Mouse (Mus musculus): ENCODE data around the gene 1700021F07Rik. TPM values are rescaled to one million over a fixed set of nuclear protein-coding genes. Genes with fewer than 3 reads are reported as not detected.

1700021F07Rik gene
- 4.6 TPM for polyA plus RNA-seq (2014; fragmentation: Illumina TruSeq; extraction: RNeasy Lipid Tissue Mini Kit (QIAGEN cat#74804); ENCODE audit: low read depth, low replicate concordance)

GRCm38 (mm10) chr2:173522376-173522775 is at the start of gene 1700021F07Rik:
1700021F07Rik (plus strand) TSS chr2:173522586.

Other genes starting within 250 kb of the 1700021F07Rik start
- 0.52 TPM for gene Pmepa1, start 246.1 kb upstream of the 1700021F07Rik start, polyA plus RNA-seq (2014; fragmentation: Illumina TruSeq; extraction: RNeasy Lipid Tissue Mini Kit (QIAGEN cat#74804); ENCODE audit: low read depth, low replicate concordance)
- 15.9 TPM for gene Ankrd60, start 55.8 kb downstream of the 1700021F07Rik start, polyA plus RNA-seq (2014; fragmentation: Illumina TruSeq; extraction: RNeasy Lipid Tissue Mini Kit (QIAGEN cat#74804); ENCODE audit: low read depth, low replicate concordance)
- gene Rab22a, start 137.2 kb downstream of the 1700021F07Rik start, polyA plus RNA-seq (2014; fragmentation: Illumina TruSeq; extraction: RNeasy Lipid Tissue Mini Kit (QIAGEN cat#74804); ENCODE audit: low read depth, low replicate concordance): 46.9 TPM
- gene 1700010B08Rik, start 196.8 kb downstream of the 1700021F07Rik start, polyA plus RNA-seq (2014; fragmentation: Illumina TruSeq; extraction: RNeasy Lipid Tissue Mini Kit (QIAGEN cat#74804); ENCODE audit: low read depth, low replicate concordance): 71.0 TPM
- gene Vapb, start 214.9 kb downstream of the 1700021F07Rik start, polyA plus RNA-seq (2014; fragmentation: Illumina TruSeq; extraction: RNeasy Lipid Tissue Mini Kit (QIAGEN cat#74804); ENCODE audit: low read depth, low replicate concordance): 56.1 TPM